Mouse (Mus musculus): Measurements from ENCODE around the gene Lmf1. TPM values are rescaled to one million over a fixed set of nuclear protein-coding genes. Genes with fewer than 3 reads are reported as not detected.

Gene Lmf1
- total RNA-seq, 2 experiments from 2014 or later = 32.4 to 34.3 TPM

DNA sequence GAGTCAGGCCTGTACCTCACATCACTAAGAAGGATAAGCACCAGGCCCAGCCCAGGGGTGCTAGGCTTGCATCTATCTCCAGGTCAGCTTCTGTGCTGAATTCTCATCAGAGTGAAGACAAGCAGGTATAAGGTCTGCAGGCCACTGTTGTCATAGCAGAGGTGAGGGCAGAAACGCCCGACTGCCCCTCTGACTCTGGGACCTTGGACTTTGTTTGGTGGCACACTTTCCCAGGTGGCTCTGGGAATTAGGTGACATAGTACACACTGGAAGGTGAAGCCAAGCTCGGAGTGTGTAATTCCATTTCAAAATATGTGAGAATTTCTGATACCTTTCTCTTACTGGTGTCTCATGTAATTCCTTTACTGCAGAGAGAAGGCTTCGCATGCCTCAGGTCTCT lies 59.6 kb downstream of the Lmf1 start:
- no peak for DNase-seq (ENCODE audit: low spot score in 2 of 2)

GRCm38 (mm10) chr17:25640956-25641355 lies 62.1 kb downstream of the Lmf1 start:
- DNase-seq (ENCODE audit: low spot score in 2 of 2) = no peak

- DNase-seq (ENCODE audit: low spot score in 2 of 2) = peak; percentile 23 to 48
Measured at GRCm38 (mm10) chr17:25642032-25642431, 63.1 kb downstream of the Lmf1 start.

- no peak for DNase-seq (ENCODE audit: low spot score in 2 of 2)
Measured at GRCm38 (mm10) chr17:25643517-25644294, 64.8 kb downstream of the Lmf1 start.

- DNase-seq (ENCODE audit: low spot score in 2 of 2) = no peak
Measured at GRCm38 (mm10) chr17:25644761-25645160, 65.9 kb downstream of the Lmf1 start.

DNA sequence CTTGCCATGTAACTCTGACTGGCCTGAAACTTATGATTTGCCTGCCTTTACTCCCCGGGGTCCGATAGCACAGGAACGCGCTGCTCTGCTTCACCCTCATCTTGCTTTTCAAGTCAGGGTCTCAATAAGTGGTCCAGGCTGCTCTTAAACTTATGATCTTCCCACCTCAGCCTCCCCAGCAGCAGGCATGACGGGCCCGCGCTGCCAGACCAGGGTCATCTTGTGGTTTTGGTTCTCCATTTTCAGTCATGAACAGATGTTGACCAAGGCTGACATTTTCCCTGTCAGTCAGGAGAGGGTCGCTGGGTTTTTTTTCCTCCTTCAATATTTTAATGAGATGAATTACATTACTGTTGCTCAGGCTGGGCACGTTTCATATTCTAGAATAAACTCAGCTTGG lies 66.8 kb downstream of the Lmf1 start:
- no peak for DNase-seq (ENCODE audit: low spot score in 2 of 2)

- no peak for DNase-seq (ENCODE audit: low spot score in 2 of 2)
Measured at GRCm38 (mm10) chr17:25647901-25648300, 69.0 kb downstream of the Lmf1 start.

- no peak for DNase-seq (ENCODE audit: low spot score in 2 of 2)
Measured at GRCm38 (mm10) chr17:25648678-25649216, 69.9 kb downstream of the Lmf1 start.

DNA sequence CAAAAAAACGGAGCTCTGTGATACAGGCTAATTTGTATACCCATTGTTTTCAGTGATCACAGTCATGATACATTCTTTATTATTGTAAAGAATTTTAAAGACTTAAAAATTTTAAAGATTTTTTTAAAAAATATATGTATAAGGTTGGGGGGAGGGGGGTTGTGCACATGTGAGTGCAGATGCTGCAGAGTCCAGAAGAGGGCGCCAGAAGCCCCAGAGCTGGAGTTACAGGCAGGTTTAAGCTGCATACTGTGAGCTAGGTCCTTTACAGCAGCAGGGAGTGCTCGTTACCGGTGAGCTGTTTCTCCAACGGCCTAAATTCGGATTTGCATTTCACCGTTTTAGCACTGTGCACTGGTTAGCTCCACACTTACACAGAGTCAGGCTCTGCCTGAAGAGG lies 71.8 kb downstream of the Lmf1 start:
- no peak for DNase-seq (ENCODE audit: low spot score in 2 of 2)

GRCm38 (mm10) chr17:25652272-25652671 lies 73.4 kb downstream of the Lmf1 start:
- no peak for DNase-seq (ENCODE audit: low spot score in 2 of 2)

DNA sequence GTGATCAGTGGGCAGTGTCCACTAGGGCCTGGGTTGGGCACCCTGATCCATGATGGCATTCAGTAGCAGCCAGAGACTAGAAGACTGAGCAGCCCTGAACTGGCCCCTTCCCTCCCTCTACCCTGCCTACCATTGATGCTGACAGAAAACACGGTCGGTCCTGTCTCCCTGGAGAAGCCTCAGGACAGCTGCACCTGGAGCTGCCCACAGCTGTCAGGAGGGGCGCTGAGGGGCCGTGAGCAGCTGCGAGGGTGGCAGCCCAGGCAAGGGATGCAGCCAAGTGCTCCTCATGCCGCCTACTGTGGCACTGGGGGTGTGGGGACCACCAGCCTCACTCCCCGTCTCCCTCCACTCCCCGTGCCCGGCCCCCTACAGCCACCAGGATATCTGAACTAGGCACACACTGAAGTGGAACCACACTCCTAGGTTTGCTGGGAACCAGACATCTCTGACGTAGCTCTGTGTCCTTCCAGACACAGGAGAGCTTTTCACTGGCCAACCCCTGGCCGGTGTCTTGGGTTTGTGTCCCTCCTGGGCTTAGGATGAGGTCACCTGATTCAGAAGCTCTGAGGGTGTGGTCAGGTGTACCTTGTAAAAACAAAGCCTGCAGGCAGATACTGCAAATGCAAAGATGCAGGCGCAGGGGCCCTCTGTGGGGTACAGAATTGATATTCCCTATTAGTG lies 77.4 kb downstream of the Lmf1 start:
- DNase-seq (ENCODE audit: low spot score in 2 of 2) = no peak

DNA sequence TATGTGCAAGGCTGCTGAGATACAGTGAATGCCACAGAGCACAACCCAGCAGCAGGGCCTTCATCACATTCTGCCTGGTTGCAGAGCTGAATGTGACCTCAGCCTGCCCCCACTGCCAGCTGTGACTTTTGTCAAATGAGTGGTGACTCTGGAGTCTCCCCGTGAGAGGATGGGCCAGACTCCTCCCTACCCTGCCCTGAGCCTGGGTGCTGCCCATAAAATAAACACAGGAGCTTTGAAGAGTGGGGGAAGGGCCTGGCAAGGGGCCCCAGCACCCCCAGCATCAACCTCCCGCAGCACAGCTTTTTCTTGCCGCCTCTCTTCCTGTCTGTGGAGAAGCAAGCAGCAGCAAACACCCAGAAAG lies 77.9 kb downstream of the Lmf1 start:
- no peak for DNase-seq (ENCODE audit: low spot score in 2 of 2)

DNA sequence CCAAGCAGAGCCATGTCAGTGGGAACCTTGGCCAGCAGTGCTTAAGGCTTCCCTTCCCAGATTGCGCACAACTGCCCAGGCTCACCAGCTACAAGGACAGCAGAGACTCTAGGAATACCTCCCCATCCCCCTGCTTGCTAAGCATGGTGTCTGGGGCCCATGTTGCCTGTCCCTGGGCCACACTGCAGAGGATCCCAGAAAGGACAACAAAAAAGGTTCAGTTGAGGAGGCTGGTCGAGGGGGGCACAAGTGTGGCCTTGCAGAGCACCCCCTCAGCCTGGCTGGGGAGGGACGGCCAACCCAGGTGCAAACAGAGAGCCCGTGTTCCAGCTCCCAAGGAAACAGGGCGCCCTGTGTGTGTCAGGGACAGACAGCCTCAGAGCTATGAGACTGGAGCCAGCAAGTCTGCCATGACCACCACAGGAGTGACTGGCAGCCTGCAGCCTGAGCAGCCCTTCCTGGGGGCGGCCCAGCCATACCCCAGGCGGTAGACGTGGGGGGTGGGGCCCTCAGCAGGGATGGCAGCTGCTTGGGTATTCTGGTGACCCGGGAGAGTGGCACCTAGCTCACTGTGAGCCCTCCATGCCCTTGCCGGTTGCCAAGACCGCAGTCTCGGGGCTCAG lies 84.4 kb downstream of the Lmf1 start:
- DNase-seq (ENCODE audit: low spot score in 2 of 2) = no peak

GRCm38 (mm10) chr17:25665485-25665884 lies 86.6 kb downstream of the Lmf1 start:
- DNase-seq (ENCODE audit: low spot score in 2 of 2) = no peak

GRCm38 (mm10) chr17:25665891-25666290 lies 87.0 kb downstream of the Lmf1 start:
- DNase-seq (ENCODE audit: low spot score in 2 of 2) = no peak

GRCm38 (mm10) chr17:25668481-25669055 lies 89.7 kb downstream of the Lmf1 start:
- no peak for DNase-seq (ENCODE audit: low spot score in 2 of 2)

- DNase-seq (ENCODE audit: low spot score in 2 of 2) = no peak
Measured at GRCm38 (mm10) chr17:25672982-25673381, 94.1 kb downstream of the Lmf1 start.

DNA sequence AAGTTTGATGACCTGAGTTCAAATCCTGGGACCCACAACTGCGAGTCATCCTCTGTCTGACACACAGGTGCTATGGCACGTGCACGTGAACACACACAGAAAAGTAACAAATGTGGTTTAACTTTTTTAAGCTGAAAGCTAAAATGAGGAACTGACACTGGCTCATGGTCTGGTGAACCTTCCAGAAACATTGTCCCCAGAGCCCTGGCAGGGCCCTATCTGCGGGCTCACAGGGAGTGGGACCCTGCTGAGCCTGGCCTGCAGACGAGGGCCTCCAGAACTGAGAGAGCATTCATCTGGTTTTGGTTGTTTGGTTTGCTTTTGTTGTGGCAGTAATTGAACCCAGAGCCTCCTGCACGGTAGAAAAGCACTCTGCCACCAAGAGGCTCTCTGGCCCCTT lies 99.1 kb downstream of the Lmf1 start:
- no peak for DNase-seq (ENCODE audit: low spot score in 2 of 2)

DNA sequence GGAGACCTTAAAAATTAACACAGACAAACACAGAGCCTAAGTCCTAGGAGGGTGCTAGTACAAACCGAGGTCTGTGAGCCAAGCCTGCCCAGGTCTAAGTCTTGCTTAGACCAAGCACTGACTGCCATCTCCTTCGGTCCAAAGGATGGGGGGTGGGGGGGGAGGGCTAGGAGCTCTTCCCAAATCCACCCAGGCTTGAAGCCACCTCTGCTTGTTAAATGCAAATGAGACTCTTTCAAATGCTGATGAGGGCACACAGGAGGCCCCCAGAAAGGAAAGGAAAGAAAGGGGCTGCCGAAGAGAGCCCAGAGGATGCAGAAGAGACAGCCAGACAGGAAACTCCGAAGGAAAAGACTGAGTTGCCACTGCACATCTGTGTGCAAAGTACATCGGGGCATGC lies 100.9 kb downstream of the Lmf1 start:
- DNase-seq (ENCODE audit: low spot score in 2 of 2) = no peak

- no peak for DNase-seq (ENCODE audit: low spot score in 2 of 2)
Measured at GRCm38 (mm10) chr17:25681636-25682035, 102.8 kb downstream of the Lmf1 start.

GRCm38 (mm10) chr17:25686323-25686722 lies 107.4 kb downstream of the Lmf1 start:
- no peak for DNase-seq (ENCODE audit: low spot score in 2 of 2)

DNA sequence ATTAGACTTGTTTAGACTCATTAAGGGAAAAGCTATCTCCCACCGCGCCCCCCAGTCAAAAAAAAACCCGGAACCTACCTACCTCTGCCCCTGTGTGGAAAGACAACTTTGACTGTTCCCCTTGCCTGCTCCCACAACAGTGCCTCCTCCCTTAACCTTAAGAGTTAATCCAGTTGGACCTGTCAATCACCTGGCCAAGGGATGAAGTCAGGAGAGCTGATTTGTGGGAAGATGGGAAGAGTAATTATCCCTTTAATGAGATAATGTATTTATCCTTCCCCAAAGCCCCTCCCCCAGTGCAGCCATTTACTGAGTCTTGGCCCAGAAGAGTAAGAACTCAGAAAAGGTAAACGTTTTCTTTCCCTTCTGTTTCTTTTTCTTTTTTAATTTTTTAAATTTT lies 110.0 kb downstream of the Lmf1 start:
- DNase-seq (ENCODE audit: low spot score in 2 of 2) = no peak

All from adrenal gland, postnatal 4 days (tissue).